Mouse (Mus musculus): ENCODE measurements at regions not wholly inside any gene's neighbourhood (a gene's known extent, or its start where the extent isn't known, plus 50 kb on each side); places are given as distances from the start of the nearest gene placed in this dataset.

DNA sequence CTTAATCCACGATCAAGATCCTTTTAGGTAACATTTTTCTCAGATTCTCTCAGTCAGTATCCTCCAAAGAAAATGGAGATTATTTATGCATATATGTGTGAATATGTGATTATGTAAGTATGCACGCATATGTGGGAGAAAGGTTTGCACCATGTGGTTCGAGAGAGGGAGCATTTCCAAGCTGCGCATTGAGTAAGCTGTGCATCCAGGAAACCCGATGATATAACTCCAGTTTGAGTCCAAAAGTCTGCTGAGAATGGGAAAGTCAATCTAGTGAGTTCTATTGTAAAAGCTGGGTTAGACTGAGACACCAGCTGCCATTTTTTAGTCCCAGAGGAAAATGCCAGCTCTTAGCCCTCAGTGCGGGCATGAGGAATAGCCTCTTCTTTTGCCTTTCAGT, 89.9 kb upstream of the Krr1 start:
- TF ChIP-seq TAL1 (IDR thresholded peaks at IDR 0.05; ENCODE audit: low read length) (no peak), GATA1 (IDR thresholded peaks at IDR 0.05; ENCODE audit: low read length) (no peak)
